Mouse (Mus musculus) MEL (cell line): ENCODE data around the gene Oscar. TPM values are rescaled to one million over a fixed set of nuclear protein-coding genes. Genes with fewer than 3 reads are reported as not detected.

Source experiments
- DNase-seq: peaks from one replicate; pipeline ENCODE4 v3.0.0; 2011; ENCODE audit warnings: low read depth, low spot score
- H3K27ac ChIP-seq: 2 replicates; pipeline ENCODE4 v1.5.1; 2012; ENCODE audit warnings: low read depth, mild to moderate bottlenecking, control low read depth, low read length, moderate library complexity; ENCODE audit not compliant: control insufficient read depth
- H3K27me3 ChIP-seq, 2 experiments: fragments of 150-350 bp in 1 of 2; sonication (generic) in 1 of 2; 2 replicates each; pipeline ENCODE4 v1.6.1; 2012; ENCODE audit warnings: low read length in 2 of 2, mild to moderate bottlenecking in 2 of 2, improper control_type of control experiment in 1 of 2, moderate library complexity in 1 of 2; ENCODE audit not compliant: insufficient read depth in 2 of 2, control insufficient read depth in 1 of 2
- H3K36me3 ChIP-seq, 2 experiments: 2 replicates each; pipeline ENCODE4 v1.6.1; 2012 to 2014; ENCODE audit warnings: low read length in 2 of 2, improper control_type of control experiment in 1 of 2, inconsistent platforms in 1 of 2, mild to moderate bottlenecking in 1 of 2; ENCODE audit not compliant: insufficient read depth in 2 of 2, control insufficient read depth in 1 of 2
- H3K4me1 ChIP-seq, 2 experiments: fragments of 150-350 bp in 1 of 2; sonication (generic) in 1 of 2; 2 replicates each; pipeline ENCODE4 v1.6.1; 2012; ENCODE audit warnings: low read length in 2 of 2, improper control_type of control experiment in 1 of 2, mild to moderate bottlenecking in 1 of 2; ENCODE audit not compliant: insufficient read depth in 2 of 2, control insufficient read depth in 1 of 2
- H3K4me3 ChIP-seq, 2 experiments: fragments of 150-350 bp in 1 of 2; sonication (generic) in 1 of 2; 2 replicates each; pipeline ENCODE4 v1.5.1; 2012; ENCODE audit warnings: low read depth in 2 of 2, low read length in 2 of 2, mild to moderate bottlenecking in 2 of 2, moderate library complexity in 2 of 2, control low read depth in 1 of 2, improper control_type of control experiment in 1 of 2; ENCODE audit not compliant: control insufficient read depth in 1 of 2, insufficient read depth in 1 of 2
- H3K79me2 ChIP-seq: 2 replicates; pipeline ENCODE4 v1.6.1; 2012; ENCODE audit warnings: mild to moderate bottlenecking, low read length, moderate library complexity; ENCODE audit not compliant: control insufficient read depth, poor library complexity, insufficient read depth
- H3K9ac ChIP-seq: 2 replicates; pipeline ENCODE4 v1.6.1; 2012; ENCODE audit warnings: low read depth, mild to moderate bottlenecking, control low read depth, low read length, moderate library complexity; ENCODE audit not compliant: control insufficient read depth, poor library complexity, severe bottlenecking
- H3K9me3 ChIP-seq: fragments of 150-350 bp; sonication (generic); replicated peaks from 2 replicates; pipeline ENCODE4 v1.6.1; 2012; ENCODE audit warnings: mild to moderate bottlenecking, low read length, improper control_type of control experiment, moderate library complexity; ENCODE audit not compliant: insufficient read depth
- BHLHE40 ChIP-seq: IDR thresholded peaks from 2 replicates; pipeline ENCODE4 v1.6.1; 2012; ENCODE audit warnings: low read depth, mild to moderate bottlenecking, inconsistent platforms, low read length, improper control_type of control experiment, borderline replicate concordance
- CHD1 ChIP-seq: IDR thresholded peaks from 2 replicates; pipeline ENCODE4 v1.6.1; 2012; ENCODE audit warnings: low read depth, mild to moderate bottlenecking, inconsistent platforms, low read length, improper control_type of control experiment
- CHD2 ChIP-seq: IDR thresholded peaks from 2 replicates; pipeline ENCODE4 v1.6.1; 2011; ENCODE audit warnings: low read length, improper control_type of control experiment
- CTCF ChIP-seq, 3 experiments: IDR thresholded peaks in 2 of 3; conservative IDR thresholded peaks in 1 of 3; 2 replicates each; pipeline ENCODE4 v1.5.1; 2011 to 2012; ENCODE audit warnings: low read length in 3 of 3, low read depth in 2 of 3, mild to moderate bottlenecking in 2 of 3, improper control_type of control experiment in 1 of 3, inconsistent platforms in 1 of 3, mixed read lengths in 1 of 3, moderate library complexity in 1 of 3; ENCODE audit not compliant: control insufficient read depth in 1 of 3, insufficient read depth in 1 of 3, poor library complexity in 1 of 3, severe bottlenecking in 1 of 3
- E2F4 ChIP-seq: IDR thresholded peaks from 2 replicates; pipeline ENCODE4 v1.6.1; 2011; ENCODE audit warnings: low read depth, low read length, improper control_type of control experiment, borderline replicate concordance
- ELF1 ChIP-seq: IDR thresholded peaks from 2 replicates; pipeline ENCODE4 v1.6.1; 2014; ENCODE audit warnings: low read depth, mild to moderate bottlenecking, inconsistent platforms, low read length, improper control_type of control experiment, moderate library complexity
- GABPA ChIP-seq: IDR thresholded peaks from 2 replicates; pipeline ENCODE4 v1.6.1; 2012; ENCODE audit warnings: low read depth, mild to moderate bottlenecking, inconsistent platforms, low read length, improper control_type of control experiment, moderate library complexity
- HCFC1 ChIP-seq: IDR thresholded peaks from 2 replicates; pipeline ENCODE4 v1.6.1; 2012; ENCODE audit warnings: low read depth, mild to moderate bottlenecking, inconsistent platforms, low read length, improper control_type of control experiment, moderate library complexity
- KAT2A ChIP-seq: conservative IDR thresholded peaks from 2 replicates; pipeline ENCODE4 v1.6.1; 2012; ENCODE audit warnings: low read depth, low read length, improper control_type of control experiment, inconsistent platforms
- MAFK ChIP-seq: IDR thresholded peaks from 2 replicates; pipeline ENCODE4 v1.6.1; 2011; ENCODE audit warnings: low read depth, mild to moderate bottlenecking, low read length, improper control_type of control experiment, borderline replicate concordance
- MAX ChIP-seq: IDR thresholded peaks from 2 replicates; pipeline ENCODE4 v1.6.1; 2011; ENCODE audit warnings: low read length, improper control_type of control experiment
- MAZ ChIP-seq: IDR thresholded peaks from 2 replicates; pipeline ENCODE4 v1.6.1; 2012; ENCODE audit warnings: low read depth, mild to moderate bottlenecking, inconsistent platforms, low read length, improper control_type of control experiment
- MEF2A ChIP-seq: IDR thresholded peaks from 2 replicates; pipeline ENCODE4 v1.6.1; 2014; ENCODE audit warnings: low read depth, mild to moderate bottlenecking, inconsistent platforms, low read length, improper control_type of control experiment; ENCODE audit not compliant: poor library complexity, insufficient replicate concordance, severe bottlenecking; ENCODE audit errors: extremely low read depth
- MXI1 ChIP-seq: IDR thresholded peaks from 2 replicates; pipeline ENCODE4 v1.6.1; 2011; ENCODE audit warnings: mild to moderate bottlenecking, low read depth, low read length, improper control_type of control experiment
- MYB ChIP-seq: IDR thresholded peaks from 2 replicates; pipeline ENCODE4 v1.6.1; 2011; ENCODE audit warnings: mild to moderate bottlenecking, low read depth, low read length, improper control_type of control experiment
- NRF1 ChIP-seq: IDR thresholded peaks from 2 replicates; pipeline ENCODE4 v1.6.1; 2014; ENCODE audit warnings: low read depth, mild to moderate bottlenecking, inconsistent platforms, low read length, improper control_type of control experiment, moderate library complexity; ENCODE audit not compliant: poor library complexity, insufficient read depth, severe bottlenecking
- POLR2A ChIP-seq, 2 experiments: IDR thresholded peaks; 2 replicates each; pipeline ENCODE4 v1.6.1; 2011 to 2012; ENCODE audit warnings: low read length in 2 of 2, mild to moderate bottlenecking in 2 of 2, control low read depth in 1 of 2, improper control_type of control experiment in 1 of 2, low read depth in 1 of 2, moderate library complexity in 1 of 2; ENCODE audit not compliant: control insufficient read depth in 1 of 2, insufficient read depth in 1 of 2, poor library complexity in 1 of 2
- POLR2AphosphoS5 ChIP-seq: IDR thresholded peaks from 2 replicates; pipeline ENCODE4 v1.6.1; 2012; ENCODE audit warnings: low read depth, borderline replicate concordance, mild to moderate bottlenecking, inconsistent platforms, low read length, moderate library complexity, mixed read lengths
- RAD21 ChIP-seq: IDR thresholded peaks from 2 replicates; pipeline ENCODE4 v1.6.1; 2011; ENCODE audit warnings: mild to moderate bottlenecking, low read depth, low read length, improper control_type of control experiment
- RCOR1 ChIP-seq: IDR thresholded peaks from 2 replicates; pipeline ENCODE4 v1.6.1; 2012; ENCODE audit warnings: low read depth, mild to moderate bottlenecking, inconsistent platforms, low read length, improper control_type of control experiment
- SIN3A ChIP-seq: IDR thresholded peaks from 2 replicates; pipeline ENCODE4 v1.6.1; 2012; ENCODE audit warnings: low read length, improper control_type of control experiment, inconsistent platforms
- SMC3 ChIP-seq: IDR thresholded peaks from 2 replicates; pipeline ENCODE4 v1.6.1; 2011; ENCODE audit warnings: low read depth, low read length, improper control_type of control experiment
- TBP ChIP-seq: IDR thresholded peaks from 2 replicates; pipeline ENCODE4 v1.8.0; 2011; ENCODE audit warnings: low read depth, low read length, improper control_type of control experiment
- TCF12 ChIP-seq: IDR thresholded peaks from 2 replicates; pipeline ENCODE4 v1.6.1; 2014; ENCODE audit warnings: low read depth, mild to moderate bottlenecking, inconsistent platforms, low read length, improper control_type of control experiment, moderate library complexity
- UBTF ChIP-seq: IDR thresholded peaks from 2 replicates; pipeline ENCODE4 v1.6.1; 2012; ENCODE audit warnings: low read depth, mild to moderate bottlenecking, inconsistent platforms, low read length, improper control_type of control experiment, moderate library complexity, borderline replicate concordance; ENCODE audit not compliant: insufficient read depth
- USF2 ChIP-seq, 2 experiments: IDR thresholded peaks; 2 replicates each; pipeline ENCODE4 v1.6.1; 2011 to 2012; ENCODE audit warnings: improper control_type of control experiment in 2 of 2, low read length in 2 of 2, borderline replicate concordance in 1 of 2, inconsistent platforms in 1 of 2, low read depth in 1 of 2, mild to moderate bottlenecking in 1 of 2; ENCODE audit not compliant: insufficient read depth in 1 of 2
- ZC3H11A ChIP-seq: IDR thresholded peaks from 2 replicates; pipeline ENCODE4 v1.6.1; 2012; ENCODE audit warnings: low read depth, mild to moderate bottlenecking, inconsistent platforms, low read length, improper control_type of control experiment
- ZKSCAN1 ChIP-seq: IDR thresholded peaks from 2 replicates; pipeline ENCODE4 v1.6.1; 2012; ENCODE audit warnings: low read depth, mild to moderate bottlenecking, inconsistent platforms, low read length, improper control_type of control experiment, moderate library complexity
- ZMIZ1 ChIP-seq: IDR thresholded peaks from 2 replicates; pipeline ENCODE4 v1.6.1; 2012; ENCODE audit warnings: low read depth, mild to moderate bottlenecking, inconsistent platforms, low read length, improper control_type of control experiment, moderate library complexity
- ZNF384 ChIP-seq: IDR thresholded peaks from 2 replicates; pipeline ENCODE4 v1.6.1; 2012; ENCODE audit warnings: low read depth, mild to moderate bottlenecking, inconsistent platforms, low read length, improper control_type of control experiment
- polyA plus RNA-seq, 2 experiments: library from polyadenylated mRNA; stranded (reverse) in 1 of 2; unstranded in 1 of 2; fragments of >175 nt in 1 of 2; fragments of >200 nt in 1 of 2; gene quantifications; 2 replicates each; pipeline versions ENCODE4 v1.2.1 to v1.2.4; 2012; ENCODE audit warnings: low replicate concordance in 2 of 2, low read depth in 1 of 2; ENCODE audit not compliant: insufficient read length in 2 of 2, insufficient read depth in 1 of 2, missing spikeins in 1 of 2
- total RNA-seq: library from RNA; depleted of rRNA; stranded (reverse); fragments of 300-350 nt; gene quantifications from 2 replicates; pipeline ENCODE4 v1.2.3, GENCODE M21; 2012

The Oscar gene
- total and polyA plus RNA-seq, 3 experiments: not detected

- H3K9me3 ChIP-seq: no peaks in the 10 kb centered on the region
- no peak for DNase-seq
- TF ChIP-seq BHLHE40 (no peak), TBP (no peak), MAZ (no peak), RAD21 (no peak), MAX (no peak), KAT2A (no peak)
- TF ChIP-seq, all 39 proteins: peak for 0
- H3K27me3 ChIP-seq: no peaks in the 10 kb centered on the region
- no peaks in the 10 kb centered on the region for H3K79me2 ChIP-seq
- H3K27ac ChIP-seq: no peak overlapping the region
- no peak overlapping the region for H3K4me3 ChIP-seq
- peaks cover 0 to 25% of the 10 kb centered on the region in 2 experiments; a peak in 2 of 4 replicates for H3K36me3 ChIP-seq
- H3K9ac ChIP-seq: no peak overlapping the region
- peaks cover 6 to 25% of the 10 kb centered on the region in 2 experiments for H3K4me1 ChIP-seq
Measured at GRCm38 (mm10) chr7:3580029-3580428, 35.9 kb downstream of the Oscar start.

GRCm38 (mm10) chr7:3578952-3579546 lies 36.9 kb downstream of the Oscar start:
- H3K79me2 ChIP-seq: no peaks in the 10 kb centered on the region
- DNase-seq: peak; percentile 57
- no peaks in the 10 kb centered on the region for H3K27me3 ChIP-seq
- H3K9me3 ChIP-seq: no peaks in the 10 kb centered on the region
- peak overlapping the region; percentile 62 for H3K9ac ChIP-seq
- H3K4me1 ChIP-seq: peaks cover 6 to 25% of the 10 kb centered on the region in 2 experiments
- H3K36me3 ChIP-seq: peaks cover 0 to 26% of the 10 kb centered on the region in 2 experiments; a peak in 2 of 4 replicates
- H3K4me3 ChIP-seq: peak overlapping the region; percentile 42 to 78
- peak overlapping the region; percentile 52 for H3K27ac ChIP-seq
- TF ChIP-seq MYB (no peak), CTCF (IDR thresholded peaks at IDR 0.05 in 2 of 3, conservative IDR thresholded peaks at IDR 0.05 in 1 of 3; ENCODE audit: control insufficient read depth in 1 of 3, insufficient read depth in 1 of 3, low read depth in 2 of 3, low read length in 3 of 3, poor library complexity in 1 of 3, severe bottlenecking in 1 of 3) (no peak), ZKSCAN1 (no peak), KAT2A (no peak), POLR2AphosphoS5 (no peak), SMC3 (no peak), HCFC1 (peak; percentile 40; the same call in 1 of the 2 replicates), ZNF384 (no peak), SIN3A (no peak), ELF1 (peak; percentile 17; the same call in 1 of the 2 replicates), MEF2A (no peak), USF2 (IDR thresholded peaks at IDR 0.05; ENCODE audit: borderline replicate concordance in 1 of 2, insufficient read depth in 1 of 2, low read depth in 1 of 2, low read length in 2 of 2) (no peak), E2F4 (no peak), BHLHE40 (no peak), NRF1 (no peak), TBP (no peak), RAD21 (no peak), UBTF (no peak), CHD2 (no peak), MXI1 (0 out of 2 replicates have a peak, but pooled peaks have one; percentile 27), MAFK (no peak), ZC3H11A (no peak), POLR2A (IDR thresholded peaks at IDR 0.05; ENCODE audit: control insufficient read depth in 1 of 2, insufficient read depth in 1 of 2, low read depth in 1 of 2, low read length in 2 of 2, poor library complexity in 1 of 2) (peak in 1 of 2 experiments; percentile 45; a peak in 1 of 4 replicates), GABPA (no peak), CHD1 (no peak), ZMIZ1 (no peak), TCF12 (0 out of 2 replicates have a peak, but pooled peaks have one; percentile 8), RCOR1 (no peak)
